Mouse (Mus musculus): ENCODE results near the gene Hopx.
A peak's percentile ranks its signal among the peaks of the same experiment; 100 is the strongest.

Hopx gene

GRCm38 (mm10) chr5:77114817-77115731, at the start of gene Hopx:
Gene Hopx, minus strand, starts transcription at chr5:77115121.
- peak; percentile 90 for DNase-seq

DNA sequence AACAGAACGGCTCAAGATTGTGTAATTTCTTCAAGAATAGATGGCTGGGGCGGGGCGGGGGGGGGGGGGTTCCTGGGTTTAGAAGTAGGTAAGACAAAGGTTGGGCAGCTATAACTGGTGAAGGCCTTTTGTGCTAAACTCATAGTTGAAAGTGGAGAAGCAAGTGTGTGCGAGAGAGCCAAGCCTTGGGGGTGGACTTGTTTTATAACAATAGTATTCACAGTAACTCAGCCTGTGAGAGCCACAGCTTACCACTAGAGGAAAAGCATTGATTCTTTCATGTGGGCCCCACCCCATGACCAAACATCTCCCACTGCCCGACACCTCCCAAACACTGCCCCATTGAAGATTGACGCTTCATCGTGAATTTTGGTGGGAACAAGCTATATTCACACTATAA, 48.7 kb upstream of the Hopx start:
- DNase-seq: no peak

DNA sequence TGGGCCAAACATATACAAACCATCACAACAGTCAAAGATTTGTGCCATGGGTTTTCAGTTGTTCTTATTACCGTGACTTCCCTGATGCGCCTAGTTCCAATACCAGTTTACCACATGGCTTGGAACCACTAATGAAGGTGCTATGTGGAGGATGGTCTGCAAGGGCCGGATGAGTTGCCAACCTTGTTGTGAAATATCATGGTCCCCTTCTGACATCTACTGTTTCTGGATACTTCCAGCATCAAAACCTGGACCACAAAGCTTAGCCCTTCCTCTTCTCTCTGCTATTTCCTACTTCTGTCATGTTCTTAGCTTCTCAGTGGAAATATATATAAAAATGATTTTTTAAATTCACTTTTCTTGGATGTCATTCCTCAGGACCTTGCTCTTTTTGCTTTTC, 47.6 kb upstream of the Hopx start:
- DNase-seq: no peak

- no peak for DNase-seq
Observed at GRCm38 (mm10) chr5:77157777-77158540, 43.0 kb upstream of the Hopx start.

GRCm38 (mm10) chr5:77156938-77157337, 42.0 kb upstream of the Hopx start:
- no peak for DNase-seq

DNA sequence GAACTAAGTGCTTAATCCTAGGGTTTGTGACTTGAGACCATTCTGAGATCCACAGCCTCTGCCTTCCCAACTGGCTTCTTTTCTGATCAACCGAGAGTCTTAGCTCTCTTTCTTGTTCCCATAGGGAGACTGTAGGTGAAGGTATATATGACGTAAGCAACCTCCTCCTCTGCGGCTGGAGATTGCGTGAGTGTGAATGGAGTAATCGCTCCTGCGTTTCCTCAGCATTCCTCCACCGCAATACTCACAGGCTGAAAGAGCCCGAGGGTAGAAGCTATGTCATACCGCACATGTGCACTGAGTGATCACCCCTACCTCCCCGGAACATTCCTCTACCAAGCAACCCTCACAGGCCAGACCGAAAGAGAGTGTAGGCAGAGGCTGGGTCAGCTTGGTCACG, 40.6 kb upstream of the Hopx start:
- no peak for DNase-seq

GRCm38 (mm10) chr5:77154812-77155211, 39.9 kb upstream of the Hopx start:
- DNase-seq: no peak

DNA sequence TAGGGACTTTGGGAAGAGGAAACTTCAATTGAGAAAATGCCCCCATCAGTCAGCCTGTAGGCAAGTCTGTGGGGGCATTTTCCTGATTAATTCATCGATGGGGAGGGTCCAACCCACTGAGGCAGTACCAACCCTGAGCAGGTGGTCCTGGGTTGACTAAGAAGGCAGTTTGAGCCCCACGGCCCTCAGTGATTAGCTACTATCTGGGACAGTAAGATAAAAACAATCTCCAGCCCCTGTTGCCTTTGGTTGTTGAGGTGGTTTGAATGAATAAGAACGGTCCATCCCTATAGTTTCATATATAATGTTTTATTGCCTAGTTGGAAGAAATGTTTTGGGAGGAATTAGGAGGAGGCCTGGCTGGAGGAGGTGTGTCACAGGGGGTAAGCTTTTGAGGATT, 36.8 kb upstream of the Hopx start:
- DNase-seq: no peak

- no peak for DNase-seq
Observed at GRCm38 (mm10) chr5:77151075-77151474, 36.2 kb upstream of the Hopx start.

DNA sequence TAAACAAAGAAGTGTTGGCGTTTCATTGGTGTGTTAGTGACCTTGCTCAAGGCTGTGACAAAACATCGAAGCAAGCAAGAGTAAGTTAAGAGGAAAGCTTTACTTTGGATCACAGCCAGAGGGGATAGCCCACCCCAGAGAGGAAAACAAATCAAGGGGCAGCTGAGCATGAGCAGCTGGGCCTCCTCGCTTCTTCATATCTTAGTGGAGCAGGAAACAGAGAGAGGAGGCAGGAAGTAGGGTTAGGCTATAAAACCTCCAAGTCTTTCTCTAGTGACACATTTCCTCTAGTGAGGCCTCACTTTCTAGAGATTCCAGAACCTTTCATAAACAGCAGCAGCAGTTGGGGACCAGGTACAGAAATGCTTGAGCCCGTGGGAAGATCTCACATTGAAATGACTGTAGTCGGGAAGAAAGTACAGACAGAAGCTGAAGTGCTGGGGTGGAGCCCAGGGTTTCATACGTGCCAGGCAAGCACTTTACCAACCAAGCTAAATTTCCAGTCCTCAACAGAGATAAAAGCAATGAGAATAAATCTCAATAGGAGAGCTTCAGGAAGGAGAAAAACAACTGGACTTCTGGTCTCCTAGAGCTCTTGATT, 33.2 kb upstream of the Hopx start:
- peak; percentile 51 for DNase-seq

DNA sequence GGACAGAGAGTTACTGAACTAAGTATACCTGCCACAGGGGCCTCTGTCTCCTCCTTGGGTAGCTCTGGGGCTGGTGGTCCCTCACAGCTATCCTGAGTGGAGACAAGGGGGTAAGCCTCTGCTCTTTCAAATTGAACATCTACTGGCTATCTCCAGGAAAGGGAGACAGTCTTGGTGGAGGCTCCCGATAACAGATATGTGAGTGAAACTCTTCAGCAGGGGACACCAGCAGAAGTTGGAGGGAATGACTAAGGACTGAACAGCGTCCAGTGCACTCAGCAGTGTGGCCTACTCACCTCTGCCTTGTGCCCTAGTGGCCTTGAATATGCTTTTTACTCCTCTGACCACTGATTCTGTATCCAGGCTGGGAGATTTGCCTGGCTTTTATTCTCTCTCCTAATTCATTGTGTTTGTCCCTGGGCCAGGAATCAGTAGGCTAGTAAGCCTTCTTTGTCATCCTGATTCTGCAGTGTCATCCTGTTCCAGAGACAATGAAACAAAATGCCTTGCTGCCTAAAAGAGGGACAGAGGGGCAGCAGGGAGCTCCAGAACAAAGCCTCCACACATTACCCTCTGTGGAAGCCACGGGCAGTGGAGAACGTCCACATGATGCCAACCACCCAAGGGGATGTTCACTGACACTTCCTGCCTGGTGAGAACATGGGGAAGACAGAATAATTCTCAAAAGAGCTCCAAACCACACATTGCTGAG, 31.7 kb upstream of the Hopx start:
- DNase-seq: no peak

- DNase-seq: no peak
Observed at GRCm38 (mm10) chr5:77144647-77145046, 29.7 kb upstream of the Hopx start.

- no peak for DNase-seq
Observed at GRCm38 (mm10) chr5:77143076-77143475, 28.2 kb upstream of the Hopx start.

- peak; percentile 14 for DNase-seq
Observed at GRCm38 (mm10) chr5:77141336-77141735, 26.4 kb upstream of the Hopx start.

DNA sequence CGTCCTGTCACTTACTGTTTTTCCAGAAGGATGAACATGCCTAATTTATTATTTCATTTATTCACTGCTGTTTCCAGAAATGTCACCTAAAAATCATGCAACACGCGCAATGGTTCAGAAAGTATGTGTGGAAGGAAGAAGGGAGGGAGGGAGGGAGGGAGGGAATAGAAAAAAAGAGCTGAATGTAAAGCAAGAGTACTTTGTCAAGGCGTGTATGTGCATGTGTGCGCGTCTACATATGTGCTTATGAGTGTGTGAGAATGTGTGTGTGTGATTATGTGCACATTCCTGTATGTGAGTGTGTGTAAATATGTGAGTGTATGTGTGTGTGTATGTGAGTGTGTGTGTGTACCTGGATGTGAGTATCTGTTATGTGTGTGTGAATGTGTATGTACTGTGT, 25.9 kb upstream of the Hopx start:
- no peak for DNase-seq

GRCm38 (mm10) chr5:77140108-77140507, 25.2 kb upstream of the Hopx start:
- no peak for DNase-seq

DNA sequence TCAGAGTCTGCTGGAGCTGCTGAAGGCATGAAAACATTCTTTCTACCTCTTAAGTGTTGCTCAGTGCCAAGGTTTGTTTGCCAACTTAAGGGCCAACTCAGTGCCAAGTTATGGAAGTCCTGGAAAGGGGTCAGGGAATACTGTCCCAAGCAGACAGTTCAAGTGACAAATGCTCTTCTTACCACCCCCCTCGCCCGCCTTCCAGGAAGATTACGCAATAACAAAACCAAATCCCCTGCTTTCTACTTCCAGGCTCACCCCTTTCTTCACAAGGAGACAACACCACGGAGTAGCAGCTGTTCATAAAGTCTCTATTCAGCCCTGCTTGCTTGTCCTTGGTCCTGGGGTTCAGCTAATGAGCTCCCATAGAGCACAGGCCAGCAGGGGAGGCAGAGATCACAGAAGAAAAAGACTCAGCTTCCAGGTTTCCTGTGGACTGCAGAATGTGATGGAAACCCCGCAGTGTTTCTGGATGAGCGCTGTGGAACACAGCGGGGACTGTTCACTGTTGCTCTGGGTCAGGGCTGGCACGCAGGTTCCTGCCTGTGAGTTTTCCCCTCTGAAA, 22.9 kb upstream of the Hopx start:
- DNase-seq: no peak

DNA sequence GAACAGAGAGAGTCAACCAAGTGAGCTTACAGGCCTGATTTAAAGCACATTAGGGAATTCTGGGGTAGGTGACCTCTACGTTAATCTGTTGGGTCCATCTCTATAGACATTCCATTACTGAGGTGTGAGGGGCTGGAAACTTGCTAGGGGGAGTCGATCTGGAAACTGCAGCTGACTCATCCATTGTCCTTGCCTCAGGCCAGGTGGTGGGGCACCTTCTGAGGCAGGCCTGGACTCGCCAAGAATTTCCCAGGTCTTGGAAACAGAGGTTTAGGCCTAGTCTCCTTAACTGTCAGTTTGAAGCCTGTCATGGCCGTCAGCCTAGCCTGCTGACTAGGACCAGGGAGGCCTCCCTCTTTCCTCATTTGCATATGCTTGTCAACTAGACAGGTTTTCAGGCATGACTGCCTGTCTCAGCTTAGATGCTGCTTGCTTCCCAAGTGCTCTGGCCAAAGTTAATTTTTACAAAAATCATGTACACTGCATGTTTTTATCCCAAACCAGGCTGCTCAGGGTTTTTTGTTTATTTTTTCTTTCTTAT, 21.8 kb upstream of the Hopx start:
- DNase-seq: no peak

GRCm38 (mm10) chr5:77134961-77135360, 20.0 kb upstream of the Hopx start:
- no peak for DNase-seq

DNA sequence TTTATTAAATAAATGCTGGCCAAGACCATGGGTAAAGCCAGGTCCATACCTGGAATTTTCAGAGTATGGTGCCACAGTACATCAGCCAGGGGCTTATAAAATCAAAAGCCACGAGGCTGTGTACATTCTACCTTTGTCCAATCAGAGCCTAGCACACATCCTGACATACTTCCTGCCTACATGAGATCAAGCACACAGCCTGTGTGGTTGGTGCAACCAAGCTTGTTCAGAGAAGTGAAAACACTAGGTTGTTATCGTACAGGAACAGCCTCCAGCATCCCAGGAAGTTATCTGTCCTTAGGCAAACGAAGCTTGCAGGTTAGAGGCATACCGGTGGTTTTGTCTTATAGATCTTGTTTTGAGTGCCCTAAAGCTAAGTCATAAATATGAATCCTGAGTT, 19.5 kb upstream of the Hopx start:
- DNase-seq: no peak

DNA sequence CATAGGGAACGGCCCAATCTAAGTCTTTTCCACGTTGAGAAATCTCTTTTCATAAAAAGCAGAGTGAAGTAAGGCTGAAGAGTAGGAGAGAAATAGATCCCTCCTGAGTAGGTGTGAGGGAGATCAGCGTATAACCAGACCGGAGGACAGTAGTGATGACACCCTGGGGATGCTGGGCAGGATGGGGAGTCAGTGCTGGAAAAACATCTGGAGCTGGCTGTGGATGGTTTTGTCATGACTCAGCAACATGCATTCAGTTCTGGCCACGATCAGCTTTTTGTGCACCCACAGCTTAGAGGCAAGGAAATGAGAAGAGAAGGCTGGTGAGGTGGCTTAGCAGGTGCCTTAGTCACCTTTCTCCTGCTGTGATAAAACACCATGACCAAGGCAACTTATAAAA, 19.0 kb upstream of the Hopx start:
- DNase-seq: no peak

- no peak for DNase-seq
Observed at GRCm38 (mm10) chr5:77132457-77133135, 17.7 kb upstream of the Hopx start.
